Mouse (Mus musculus): ENCODE data around the gene Tbxas1.

GRCm38 (mm10) chr6:38941016-38941415 lies 65.8 kb downstream of the Tbxas1 start:
- TF ChIP-seq TBP (conservative IDR thresholded peaks at IDR 0.05; ENCODE audit: low read depth, low read length), result no peak
- no peak for TF ChIP-seq CTCF (conservative IDR thresholded peaks at IDR 0.05 in 1 of 2, IDR thresholded peaks at IDR 0.05 in 1 of 2; ENCODE audit: low read depth in 2 of 2, low read length in 2 of 2)
- TF ChIP-seq NELFE (IDR thresholded peaks at IDR 0.05; ENCODE audit: low read depth, low read length), result no peak
- no peak for TF ChIP-seq HCFC1 (IDR thresholded peaks at IDR 0.05; ENCODE audit: low read depth, low read length)
- TF ChIP-seq ELF1 (IDR thresholded peaks at IDR 0.05; ENCODE audit: low read depth, low read length), result no peak
- no peak for TF ChIP-seq USF2 (conservative IDR thresholded peaks at IDR 0.05; ENCODE audit: low read depth, low read length)
- no peak for TF ChIP-seq UBTF (IDR thresholded peaks at IDR 0.05; ENCODE audit: low read depth, low read length)
- TF ChIP-seq CHD2 (IDR thresholded peaks at IDR 0.05; ENCODE audit: low read length), result no peak
- no peak for TF ChIP-seq EP300 (IDR thresholded peaks at IDR 0.05; ENCODE audit: low read length)
- TF ChIP-seq ZKSCAN1 (IDR thresholded peaks at IDR 0.05; ENCODE audit: borderline replicate concordance, low read depth, low read length), result no peak
- TF ChIP-seq E2F4 (IDR thresholded peaks at IDR 0.05; ENCODE audit: insufficient replicate concordance, low read depth, low read length), result no peak
- no peak for TF ChIP-seq MAX (IDR thresholded peaks at IDR 0.05; ENCODE audit: low read length)
- TF ChIP-seq ZMIZ1 (IDR thresholded peaks at IDR 0.05; ENCODE audit: low read depth, low read length), result no peak
- no peak for TF ChIP-seq KAT2A (IDR thresholded peaks at IDR 0.05; ENCODE audit: insufficient replicate concordance, low read length)

All from CH12.LX (cell line).